Mouse (Mus musculus) brain, embryonic 14.5 days (tissue): Measurements from ENCODE around the gene Bcr. TPM values are rescaled to one million over a fixed set of nuclear protein-coding genes. Genes with fewer than 3 reads are reported as not detected.

Experiments
- DNase-seq: peaks from one replicate; pipeline ENCODE4 v3.0.0-alpha.2; 2011; ENCODE audit warnings: low read depth
- CTCF ChIP-seq: fragments of 200-500 bp; IDR thresholded peaks from 2 replicates; pipeline ENCODE4 v1.5.1; 2012; ENCODE audit warnings: inconsistent platforms, mild to moderate bottlenecking, moderate library complexity, borderline replicate concordance; ENCODE audit not compliant: insufficient read depth, insufficient read length; ENCODE audit errors: extremely low read depth
- POLR2A ChIP-seq: fragments of 200-500 bp; IDR thresholded peaks from 2 replicates; pipeline ENCODE4 v1.6.1; 2012; ENCODE audit warnings: mild to moderate bottlenecking, inconsistent platforms, borderline replicate concordance; ENCODE audit not compliant: poor library complexity, insufficient read depth, insufficient read length, severe bottlenecking; ENCODE audit errors: extremely low read depth
- polyA plus RNA-seq: library from polyadenylated mRNA; depleted of rRNA; stranded (reverse); fragments of >200 nt; gene quantifications from 2 replicates; pipeline ENCODE4 v1.2.3, GENCODE M21; 2012; rRNA removed

Bcr gene
- polyA plus RNA-seq, 1 experiment, result 83.3 TPM

DNA sequence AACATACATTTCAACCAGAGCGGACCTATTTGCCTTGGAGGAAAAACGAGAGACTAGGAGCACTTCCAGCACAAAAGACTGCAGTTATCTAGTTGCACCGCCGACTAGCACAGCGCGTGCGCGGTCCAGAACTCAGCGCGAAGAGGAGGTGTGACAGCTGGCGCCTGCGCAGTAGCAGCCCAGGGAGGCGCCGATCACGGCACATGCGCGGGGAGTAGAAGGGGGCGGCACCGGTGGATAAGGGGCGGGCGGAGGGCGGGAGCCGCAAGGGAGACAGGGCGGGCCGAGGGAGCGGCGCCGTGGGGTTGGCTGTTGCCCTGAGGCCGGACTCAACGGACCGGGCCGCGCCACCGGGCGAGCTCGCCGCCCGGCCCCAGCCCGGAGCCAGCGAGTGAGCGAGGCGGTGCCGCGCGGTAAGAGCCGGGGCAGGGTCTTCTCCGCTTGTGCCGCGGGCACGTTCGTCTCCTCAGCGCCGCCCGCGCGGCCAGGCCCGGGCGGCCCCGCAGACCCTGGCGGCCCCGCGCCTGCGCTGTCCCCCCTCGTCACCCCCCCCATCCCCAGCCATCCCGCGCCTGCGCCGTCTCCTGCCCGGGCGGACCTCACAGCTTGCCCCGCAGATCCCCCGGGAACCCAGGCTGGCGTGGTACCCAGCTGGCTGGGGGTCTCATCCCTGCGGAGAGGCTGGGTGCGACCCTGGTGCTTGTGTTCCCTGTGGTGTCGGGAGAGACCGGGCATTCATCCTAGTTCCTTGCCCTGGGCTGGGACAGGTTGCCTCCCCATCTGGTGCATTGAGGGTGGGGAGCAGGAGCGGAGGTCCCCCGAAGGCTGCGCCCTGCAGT, 151.6 kb downstream of the Bcr start, which contains the start of gene Specc1l:
Specc1l (plus strand) TSS at position 267 of the 839 bp plus-strand sequence.
- peak; percentile 99 for DNase-seq
- TF ChIP-seq POLR2A (peak; percentile 96), CTCF (no peak)

- TF ChIP-seq POLR2A (no peak), CTCF (no peak)
- peak; percentile 47 for DNase-seq
Measured at GRCm38 (mm10) chr10:75212981-75213380, 152.6 kb downstream of the Bcr start.

DNA sequence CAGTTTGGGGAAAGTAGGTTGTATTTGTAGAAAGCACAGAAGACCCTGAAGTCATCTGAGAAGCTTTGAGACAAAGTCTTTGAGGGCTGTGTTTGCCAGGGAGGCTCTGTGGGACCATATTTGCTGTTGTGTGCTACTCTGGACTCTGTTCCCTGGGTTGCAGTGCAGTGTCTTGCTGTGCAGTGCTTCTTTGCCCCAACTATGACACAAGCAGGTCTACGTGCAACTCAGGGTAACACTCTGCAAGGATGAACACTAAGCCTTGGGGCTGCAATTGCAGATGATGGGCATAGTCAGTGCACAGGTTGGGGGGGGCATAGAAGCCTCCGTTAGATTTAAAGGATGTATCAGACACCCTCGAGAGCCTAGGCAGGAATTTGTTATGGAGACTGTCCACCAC, 160.3 kb downstream of the Bcr start:
- TF ChIP-seq CTCF (no peak), POLR2A (no peak)
- no peak for DNase-seq

DNA sequence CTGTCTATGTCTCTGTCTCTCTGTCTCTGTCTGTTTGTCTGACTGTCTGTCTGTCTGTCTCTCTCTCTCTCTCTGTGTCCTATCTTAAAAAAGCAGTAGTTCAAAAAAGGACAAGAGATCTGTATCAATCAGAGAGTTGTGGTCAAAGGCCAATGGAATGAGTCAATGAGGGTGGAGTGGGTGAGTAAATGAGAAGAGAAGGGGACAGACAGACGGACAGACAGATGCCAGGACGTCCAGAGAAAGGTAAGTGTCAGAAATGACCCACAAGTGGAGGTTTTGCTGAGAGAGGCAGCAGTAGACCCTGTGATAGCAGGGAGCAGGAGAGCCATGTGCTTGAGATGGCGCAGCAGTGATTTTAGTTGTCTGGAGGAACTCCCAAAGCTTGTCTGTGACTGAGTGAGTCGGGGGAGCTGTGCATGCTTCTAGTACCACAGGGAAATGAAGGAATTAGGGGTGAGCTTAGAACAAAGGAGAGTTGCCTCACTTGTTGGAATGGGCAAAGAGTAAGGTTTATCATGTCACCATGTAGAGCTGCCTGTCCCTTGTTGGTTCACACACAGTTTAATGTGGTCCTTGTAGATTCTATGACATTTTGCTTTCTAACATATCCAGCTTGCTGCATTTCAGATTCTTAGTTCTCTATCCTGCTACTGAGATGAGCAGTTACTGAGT, 161.7 kb downstream of the Bcr start:
- DNase-seq, result no peak
- TF ChIP-seq POLR2A, result no peak
- TF ChIP-seq CTCF, result no peak

- no peak for DNase-seq
- no peak for TF ChIP-seq POLR2A
- no peak for TF ChIP-seq CTCF
Measured at GRCm38 (mm10) chr10:75222611-75222998, 162.2 kb downstream of the Bcr start.

GRCm38 (mm10) chr10:75224154-75224553, 163.8 kb downstream of the Bcr start:
- DNase-seq, result no peak
- TF ChIP-seq POLR2A (no peak), CTCF (no peak)

GRCm38 (mm10) chr10:75224630-75225029, 164.2 kb downstream of the Bcr start:
- TF ChIP-seq CTCF (no peak), POLR2A (no peak)

DNA sequence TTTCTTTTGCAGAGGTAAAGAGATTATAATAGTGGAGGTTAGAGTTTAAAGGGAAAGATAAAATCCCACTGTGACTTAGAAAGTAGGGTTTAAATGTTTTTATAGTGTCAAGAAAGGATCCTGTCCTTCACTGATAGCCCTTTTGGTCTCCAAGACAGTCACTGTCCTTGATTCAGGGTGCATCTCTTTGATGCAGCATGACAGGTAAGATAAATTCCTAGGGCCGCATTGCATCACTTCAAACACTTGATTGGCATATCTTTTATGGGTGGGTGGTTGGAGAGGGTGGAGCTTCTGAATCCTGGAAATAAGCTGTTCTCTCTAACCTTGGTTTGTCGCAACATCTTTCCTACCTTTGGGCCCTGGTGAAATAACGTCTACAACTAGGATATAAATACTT, 167.0 kb downstream of the Bcr start:
- no peak for TF ChIP-seq CTCF
- no peak for TF ChIP-seq POLR2A
- DNase-seq, result no peak

More at GRCm38 (mm10) chr10:75224630-75225029, 164.2 kb downstream of the Bcr start:
- no peak for DNase-seq

- DNase-seq, result peak; percentile 35
- no peak for TF ChIP-seq POLR2A
- no peak for TF ChIP-seq CTCF
Measured at GRCm38 (mm10) chr10:75230572-75230971, 170.2 kb downstream of the Bcr start.

GRCm38 (mm10) chr10:75231876-75232275, 171.5 kb downstream of the Bcr start:
- no peak for DNase-seq
- TF ChIP-seq POLR2A (no peak), CTCF (no peak)

DNA sequence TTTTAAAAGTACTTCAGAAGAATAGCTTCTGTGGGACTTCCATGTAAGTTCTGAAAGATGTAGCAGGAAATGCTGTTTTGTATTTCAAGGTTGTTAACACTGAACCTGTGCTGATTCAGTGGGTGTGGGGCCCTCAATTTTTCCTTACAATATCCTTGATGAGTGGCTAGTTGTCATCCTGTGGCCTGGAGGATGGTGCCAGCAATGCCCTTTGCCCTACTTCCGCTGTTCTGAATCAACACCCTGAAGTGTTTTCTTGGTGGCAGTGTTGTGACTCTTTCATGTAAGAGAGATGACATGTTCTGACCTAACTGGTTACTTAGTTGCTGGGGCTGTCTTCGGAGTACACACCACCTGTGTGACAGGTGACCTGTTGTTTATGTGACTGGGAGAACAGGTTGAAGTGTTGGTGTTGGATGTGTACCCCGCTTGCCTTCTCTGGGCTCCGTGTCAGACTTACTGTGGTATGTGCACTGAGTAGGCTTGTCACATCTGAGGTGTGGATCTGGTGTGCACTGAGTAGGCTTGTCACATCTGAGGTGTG, 172.3 kb downstream of the Bcr start:
- TF ChIP-seq POLR2A (no peak), CTCF (no peak)

GRCm38 (mm10) chr10:75233489-75233888, 173.1 kb downstream of the Bcr start:
- TF ChIP-seq POLR2A (no peak), CTCF (no peak)
- DNase-seq, result peak; percentile 33

More for the DNA sequence above, 172.3 kb downstream of the Bcr start:
- DNase-seq, result no peak

Other genes with a start within 250 kb of the Bcr start
- 41.6 and 66.1 TPM in 2 replicates for gene Gnaz, start 93.4 kb upstream of the Bcr start, polyA plus RNA-seq
- gene Rsph14, start 28.0 kb upstream of the Bcr start, polyA plus RNA-seq, result 0.42 and 0.53 TPM in 2 replicates
- 24.3 and 26.3 TPM in 2 replicates for gene Rab36, start 23.5 kb upstream of the Bcr start, polyA plus RNA-seq
- 28.4 and 42.0 TPM in 2 replicates for gene Specc1l, start 151.5 kb downstream of the Bcr start, polyA plus RNA-seq